Mouse (Mus musculus) neural tube, embryonic 11.5 days (tissue): ENCODE data around the gene Smdt1. TPM values are rescaled to one million over a fixed set of nuclear protein-coding genes. Genes with fewer than 3 reads are reported as not detected.

ENCODE experiments used
- ATAC-seq: fragments of 200-750 bp; cut with Nextera tagmentation; 2 replicates; pipeline ENCODE4 v1.8.0; 2017; ENCODE audit warnings: moderate number of reproducible peaks, mild to moderate bottlenecking, moderate TSS enrichment, moderate library complexity; ENCODE audit not compliant: insufficient read depth, low FRiP score, low TSS enrichment
- DNase-seq: peaks from one replicate; pipeline ENCODE4 v3.0.0-alpha.2; 2015; ENCODE audit warnings: low spot score
- H3K27ac ChIP-seq: fragments of 300-500 bp; sonication (generic); 2 replicates; pipeline ENCODE4 v1.5.1; 2014; ENCODE audit warnings: low read depth, mild to moderate bottlenecking, low read length
- H3K27me3 ChIP-seq: fragments of 300-500 bp; sonication (generic); 2 replicates; pipeline ENCODE4 v1.6.1; 2014; ENCODE audit warnings: mild to moderate bottlenecking, low read length, mixed read lengths; ENCODE audit not compliant: control insufficient read depth, insufficient read depth
- H3K36me3 ChIP-seq: fragments of 300-500 bp; sonication (generic); 2 replicates; pipeline ENCODE4 v1.6.1; 2014; ENCODE audit warnings: mild to moderate bottlenecking, low read length, moderate library complexity, mixed read lengths; ENCODE audit not compliant: control insufficient read depth, insufficient read depth
- H3K4me1 ChIP-seq: fragments of 300-500 bp; sonication (generic); 2 replicates; pipeline ENCODE4 v1.6.1; 2014; ENCODE audit warnings: low read length, mixed read lengths; ENCODE audit not compliant: control insufficient read depth, insufficient read depth
- H3K4me2 ChIP-seq: fragments of 300-500 bp; sonication (generic); 2 replicates; pipeline ENCODE4 v1.6.1; 2014; ENCODE audit warnings: low read depth, mild to moderate bottlenecking, moderate library complexity
- H3K4me3 ChIP-seq: fragments of 300-500 bp; sonication (generic); 2 replicates; pipeline ENCODE4 v1.5.1; 2014; ENCODE audit warnings: low read depth, low read length
- H3K9ac ChIP-seq: fragments of 300-500 bp; sonication (generic); 2 replicates; pipeline ENCODE4 v1.6.1; 2014; ENCODE audit warnings: mild to moderate bottlenecking, low read length
- H3K9me3 ChIP-seq: fragments of 300-500 bp; sonication (generic); 2 replicates; pipeline ENCODE4 v1.6.1; 2016; ENCODE audit warnings: low read length; ENCODE audit not compliant: control insufficient read depth
- WGBS: fragments of 180-500 bp; shearing (Covaris S2); extraction: QIAGEN DNeasy Blood & Tissue Kit; methylation state at CpG from one replicate; pipeline ENCODE4 v1.1.7; 2014; 5-methylcytosine and 5-hydroxymethylcytosine counted together
- polyA plus RNA-seq: library from polyadenylated mRNA; unstranded; fragments of >200 nt; fragmentation: Nextera tagmentation; extraction: Ambion mirVana; gene quantifications from 2 replicates; pipeline ENCODE4 v1.2.1, GENCODE M21; 2014

Smdt1 gene
- polyA plus RNA-seq, 1 experiment from 2014 or later: 267 TPM

DNA sequence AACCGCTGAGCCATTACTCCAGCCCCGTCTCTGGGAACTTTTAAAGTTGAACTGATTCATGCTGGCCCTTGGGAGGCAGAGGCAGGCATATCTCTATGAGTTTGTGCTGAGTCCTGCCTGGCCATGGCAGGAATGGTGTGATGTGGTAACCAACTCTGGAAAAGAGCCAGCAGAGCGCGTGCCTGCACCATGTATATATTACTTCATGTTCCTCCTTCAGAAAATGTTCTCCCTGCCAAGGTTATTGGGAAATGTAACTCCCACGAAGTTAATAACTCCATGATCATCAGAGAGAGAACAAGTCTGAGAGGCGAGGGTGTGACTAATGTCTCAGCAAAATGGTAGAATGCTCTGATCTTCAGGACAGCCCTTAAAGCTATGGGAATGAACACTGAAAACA lies 20.9 kb upstream of the Smdt1 start:
- Histone ChIP-seq H3K4me3 (no peak overlapping the region), H3K27me3 (no peaks in the 10 kb centered on the region), H3K27ac (no peak overlapping the region), H3K4me2 (no peak overlapping the region), H3K4me1 (no peaks in the 10 kb centered on the region), H3K9me3 (no peaks in the 10 kb centered on the region), H3K9ac (no peak overlapping the region), H3K36me3 (no peaks in the 10 kb centered on the region)
- DNase-seq (no peak), ATAC-seq (no peak)
- 92% methylated on average over 6 of the region's 6 CpGs for WGBS

DNA sequence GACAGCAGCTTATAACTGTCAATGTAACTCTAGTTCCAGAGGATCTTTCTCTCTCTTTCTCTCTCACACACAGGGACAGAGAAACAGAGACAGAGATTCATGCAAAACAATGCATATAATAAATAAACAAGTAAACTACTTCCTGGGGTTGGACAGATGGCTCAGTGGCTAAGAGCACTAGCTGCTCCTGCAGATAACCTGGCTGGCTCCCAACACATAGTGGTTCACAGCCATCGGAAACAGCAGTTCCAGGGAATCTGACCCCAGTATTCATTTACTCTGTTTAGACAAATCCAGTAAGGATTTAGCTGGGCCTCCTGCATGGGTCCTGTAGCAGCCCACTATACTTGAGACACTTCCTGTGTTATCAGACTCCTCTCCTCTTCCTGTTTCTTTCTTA lies 19.1 kb upstream of the Smdt1 start:
- Histone ChIP-seq H3K36me3 (no peaks in the 10 kb centered on the region), H3K4me3 (no peak overlapping the region), H3K27me3 (no peaks in the 10 kb centered on the region), H3K4me2 (no peak overlapping the region), H3K27ac (no peak overlapping the region), H3K9me3 (no peaks in the 10 kb centered on the region), H3K9ac (no peak overlapping the region), H3K4me1 (no peaks in the 10 kb centered on the region)
- 81% methylated on average over 1 of the region's 1 CpGs for WGBS
- no peak for DNase-seq
- ATAC-seq: no peak

- no peaks in the 10 kb centered on the region for H3K4me1 ChIP-seq
- no peak overlapping the region for H3K4me3 ChIP-seq
- no peaks in the 10 kb centered on the region for H3K36me3 ChIP-seq
- no peak overlapping the region for H3K4me2 ChIP-seq
- WGBS: 73% methylated on average over 8 of the region's 8 CpGs
- DNase-seq: no peak
- ATAC-seq: no peak
- H3K27ac ChIP-seq: no peak overlapping the region
- H3K27me3 ChIP-seq: no peaks in the 10 kb centered on the region
- H3K9ac ChIP-seq: no peak overlapping the region
- no peaks in the 10 kb centered on the region for H3K9me3 ChIP-seq
These were observed 16.6 kb upstream of the Smdt1 start for GRCm38 (mm10) chr15:82322195-82322594.

DNA sequence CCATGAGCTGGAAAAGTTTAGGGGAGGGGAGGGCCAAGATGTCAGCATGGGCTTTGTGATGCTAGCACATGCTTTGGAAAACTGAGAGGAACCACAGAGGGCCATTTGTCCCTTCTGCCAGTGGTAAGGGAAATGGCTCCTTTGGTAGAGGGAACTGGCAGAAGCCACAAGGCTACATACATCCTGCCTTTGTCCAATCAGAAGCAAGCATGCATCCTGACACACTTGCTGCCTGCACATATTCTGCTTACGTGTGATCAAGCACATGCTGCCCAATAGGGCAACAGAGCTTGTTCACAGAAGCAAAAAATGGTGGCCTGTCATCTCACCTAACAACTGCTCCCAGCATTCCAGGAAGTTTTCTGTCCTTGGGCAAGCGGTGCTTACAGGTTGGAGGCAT lies 13.4 kb upstream of the Smdt1 start:
- H3K9ac ChIP-seq: no peak overlapping the region
- H3K9me3 ChIP-seq: no peaks in the 10 kb centered on the region
- no peak overlapping the region for H3K4me2 ChIP-seq
- H3K27me3 ChIP-seq: no peaks in the 10 kb centered on the region
- H3K36me3 ChIP-seq: no peaks in the 10 kb centered on the region
- 68% methylated on average over 2 of the region's 2 CpGs for WGBS
- H3K4me1 ChIP-seq: no peaks in the 10 kb centered on the region
- ATAC-seq (no peak), DNase-seq (no peak)
- H3K4me3 ChIP-seq: no peak overlapping the region
- no peak overlapping the region for H3K27ac ChIP-seq

GRCm38 (mm10) chr15:82335194-82335593 lies 3.6 kb upstream of the Smdt1 start:
- Histone ChIP-seq H3K4me3 (no peak overlapping the region), H3K27me3 (peaks cover under 1% of the 10 kb centered on the region; the same call in 1 of the 2 replicates), H3K9ac (no peak overlapping the region), H3K27ac (no peak overlapping the region), H3K9me3 (no peaks in the 10 kb centered on the region), H3K36me3 (peaks cover 2% of the 10 kb centered on the region; the same call in 1 of the 2 replicates), H3K4me1 (peaks cover 6% of the 10 kb centered on the region), H3K4me2 (no peak overlapping the region)
- DNase-seq (no peak), ATAC-seq (no peak)
- 94% methylated on average over 4 of the region's 4 CpGs for WGBS

GRCm38 (mm10) chr15:82336629-82337028 lies 2.1 kb upstream of the Smdt1 start:
- ATAC-seq: no peak
- H3K4me3 ChIP-seq: no peak overlapping the region
- WGBS: 71% methylated on average over 12 of the region's 12 CpGs
- DNase-seq: no peak
- H3K36me3 ChIP-seq: peaks cover 2% of the 10 kb centered on the region; the same call in 1 of the 2 replicates
- H3K9me3 ChIP-seq: no peaks in the 10 kb centered on the region
- H3K4me1 ChIP-seq: peaks cover 11% of the 10 kb centered on the region
- no peak overlapping the region for H3K9ac ChIP-seq
- H3K27ac ChIP-seq: no peak overlapping the region
- H3K27me3 ChIP-seq: peaks cover 11% of the 10 kb centered on the region
- H3K4me2 ChIP-seq: no peak overlapping the region

GRCm38 (mm10) chr15:82337875-82338274 lies 884 bp upstream of the Smdt1 start:
- Histone ChIP-seq H3K4me2 (peak overlapping the region; percentile 67), H3K4me1 (peaks cover 11% of the 10 kb centered on the region), H3K9ac (peak overlapping the region; percentile 64), H3K4me3 (peak overlapping the region; percentile 40), H3K36me3 (peaks cover 2% of the 10 kb centered on the region; the same call in 1 of the 2 replicates), H3K9me3 (no peaks in the 10 kb centered on the region), H3K27me3 (peaks cover 11% of the 10 kb centered on the region), H3K27ac (no peak overlapping the region)
- WGBS: 64% methylated on average over 4 of the region's 4 CpGs
- ATAC-seq (no peak), DNase-seq (no peak)

GRCm38 (mm10) chr15:82339150-82339549 lies 391 bp downstream of the Smdt1 start:
- Histone ChIP-seq H3K4me2 (peak overlapping the region; percentile 67), H3K4me3 (peak overlapping the region; percentile 40), H3K27me3 (peaks cover 11% of the 10 kb centered on the region), H3K9me3 (no peaks in the 10 kb centered on the region), H3K4me1 (peaks cover 11% of the 10 kb centered on the region), H3K27ac (no peak overlapping the region), H3K36me3 (peaks cover 2% of the 10 kb centered on the region; the same call in 1 of the 2 replicates), H3K9ac (peak overlapping the region; percentile 64)
- DNase-seq (no peak), ATAC-seq (no peak)
- 59% methylated on average over 10 of the region's 10 CpGs for WGBS

- Histone ChIP-seq H3K27ac (no peak overlapping the region), H3K4me1 (peaks cover 11% of the 10 kb centered on the region), H3K9me3 (no peaks in the 10 kb centered on the region), H3K9ac (no peak overlapping the region), H3K4me3 (no peak overlapping the region), H3K4me2 (no peak overlapping the region), H3K27me3 (peaks cover 11% of the 10 kb centered on the region), H3K36me3 (no peaks in the 10 kb centered on the region; the same call in 1 of the 2 replicates)
- 75% methylated on average over 8 of the region's 8 CpGs for WGBS
- ATAC-seq (no peak), DNase-seq (no peak)
These were observed 985 bp downstream of the Smdt1 start for GRCm38 (mm10) chr15:82339634-82340254.
